Mouse (Mus musculus): ENCODE measurements around the gene Olfr1089. TPM values are rescaled to one million over a fixed set of nuclear protein-coding genes. Genes with fewer than 3 reads are reported as not detected.

Olfr1089 gene
- total RNA-seq (2021), result not detected

DNA sequence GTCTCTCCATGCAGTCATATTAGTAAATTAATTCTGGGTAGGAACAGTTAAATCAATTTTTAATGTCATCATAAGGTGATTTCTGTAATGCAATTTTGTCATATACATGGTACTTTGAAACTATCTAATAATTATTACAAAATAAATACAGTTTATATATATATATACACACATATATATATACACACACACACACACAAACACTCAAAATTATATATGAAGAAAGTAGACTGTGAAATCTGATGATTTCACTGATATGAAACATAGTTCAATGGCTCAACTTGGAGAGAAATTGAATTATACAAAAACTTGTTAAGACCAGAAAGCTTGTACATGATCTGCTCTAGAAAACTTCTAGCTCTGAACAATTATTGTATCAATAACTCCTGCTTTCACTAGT, at the start of gene Olfr1089:
TSS of gene Olfr1089 (minus strand) at position 101 of the 400 bp plus-strand sequence.
- no peak for DNase-seq

DNA sequence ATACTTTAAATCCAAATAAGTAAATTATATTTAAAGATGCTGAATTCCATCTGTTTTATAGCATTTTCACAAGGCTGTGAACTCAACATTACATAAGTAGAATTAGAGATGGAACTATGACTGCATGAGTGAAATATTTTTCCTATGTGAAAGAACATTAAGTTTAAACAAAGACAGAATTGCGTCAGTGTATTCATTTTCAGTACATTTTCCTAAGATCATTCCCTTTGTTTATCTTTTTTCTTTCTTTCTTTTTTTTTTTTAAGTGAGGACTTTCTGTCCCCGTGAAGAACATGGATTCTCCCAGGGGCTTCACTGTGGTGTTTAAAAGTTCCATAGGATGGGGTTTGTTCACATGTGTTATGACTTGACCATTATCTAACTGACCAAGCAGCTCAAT, 48.7 kb upstream of the Olfr1089 start, which contains the start of gene Olfr1093:
TSS of gene Olfr1093 (plus strand) at position 301 of the 400 bp plus-strand sequence.
- DNase-seq, result no peak

DNA sequence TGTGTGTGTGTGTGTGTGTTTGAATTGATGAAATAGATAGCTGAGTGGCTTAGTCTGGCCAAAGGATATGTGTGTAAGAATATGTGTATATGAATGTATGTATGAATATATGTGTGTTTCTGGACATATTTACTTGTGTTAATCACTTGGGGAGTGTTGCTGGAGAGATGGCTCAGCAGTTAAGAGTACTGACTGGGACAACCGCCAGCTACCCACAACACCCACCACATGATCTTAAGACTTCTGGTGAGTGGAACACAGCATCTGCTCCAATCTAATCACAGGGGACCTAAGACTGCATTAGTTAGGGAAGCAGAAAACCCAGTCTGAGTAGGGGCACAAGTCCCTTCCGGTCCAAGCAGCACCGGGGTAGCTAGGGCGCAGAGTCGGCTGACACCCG, 27.5 kb upstream of the Olfr1089 start:
- DNase-seq, result peak in 1 of 2 experiments; percentile 10

DNA sequence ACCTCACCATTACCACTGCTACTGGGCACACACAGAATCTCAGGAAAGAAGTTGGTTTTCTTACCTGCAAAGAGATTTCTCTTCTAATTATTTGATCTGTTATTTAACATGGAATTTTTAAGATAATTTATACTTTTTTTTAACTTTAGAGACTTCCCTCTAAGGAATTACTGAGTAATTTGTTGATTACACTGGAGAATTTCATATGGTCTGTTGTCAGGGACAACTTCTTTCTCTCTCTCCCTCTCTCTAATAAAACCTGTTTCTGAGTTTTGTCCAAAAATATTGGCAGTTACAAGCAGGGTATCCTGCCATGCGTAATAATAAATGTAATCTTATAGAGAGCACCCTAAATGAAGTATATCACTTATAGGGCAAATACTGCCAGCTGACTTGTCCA, 25.4 kb upstream of the Olfr1089 start, which contains the start of gene Olfr1090:
TSS of gene Olfr1090 (minus strand) at position 101 of the 400 bp plus-strand sequence.
- no peak for DNase-seq

DNA sequence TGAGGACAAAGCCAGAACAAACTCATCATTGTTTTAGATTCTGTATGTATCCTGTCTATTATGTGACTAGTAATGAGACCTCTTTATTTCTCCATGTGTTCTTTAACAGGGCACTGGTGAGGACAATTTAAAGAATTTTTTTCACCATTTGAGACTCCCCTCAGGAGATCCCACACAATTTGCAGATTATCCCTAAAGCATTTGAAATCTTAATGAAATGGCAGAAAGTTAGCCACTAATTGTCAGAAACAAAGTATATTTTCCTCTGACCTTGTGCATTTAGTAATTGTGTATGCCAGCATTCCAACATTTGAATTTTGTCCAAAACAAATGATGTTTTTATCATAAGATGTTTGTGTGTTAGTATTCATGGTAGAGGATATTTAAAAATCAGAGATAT, 35.2 kb downstream of the Olfr1089 start, which contains the start of gene Olfr1087:
TSS of gene Olfr1087 (minus strand) at position 101 of the 400 bp plus-strand sequence.
- DNase-seq, result no peak

Other genes with a start within 250 kb of the Olfr1089 start
- gene Olfr228, start 246.3 kb downstream of the Olfr1089 start, total RNA-seq (2021), result not detected
- not detected for gene Olfr1076, start 225.2 kb downstream of the Olfr1089 start, total RNA-seq (2021)
- gene Olfr1079, start 191.2 kb downstream of the Olfr1089 start, total RNA-seq (2021), result not detected
- not detected for gene Olfr1080, start 175.5 kb downstream of the Olfr1089 start, total RNA-seq (2021)
- not detected for gene Olfr1082, start 134.7 kb downstream of the Olfr1089 start, total RNA-seq (2021)
- not detected for gene Olfr1084, start 94.0 kb downstream of the Olfr1089 start, total RNA-seq (2021)
- not detected for gene Olfr1085, start 71.7 kb downstream of the Olfr1089 start, total RNA-seq (2021)
- gene Olfr1086, start 53.6 kb downstream of the Olfr1089 start, total RNA-seq (2021), result not detected
- gene Olfr1087, start 35.3 kb downstream of the Olfr1089 start, total RNA-seq (2021), result not detected
- not detected for gene Olfr1090, start 25.3 kb upstream of the Olfr1089 start, total RNA-seq (2021)
- not detected for gene Olfr1093, start 48.8 kb upstream of the Olfr1089 start, total RNA-seq (2021)
- gene Olfr141, start 76.3 kb upstream of the Olfr1089 start, total RNA-seq (2021), result not detected
- gene Olfr1094, start 91.0 kb upstream of the Olfr1089 start, total RNA-seq (2021), result not detected
- gene Olfr1095, start 118.0 kb upstream of the Olfr1089 start, total RNA-seq (2021), result not detected
- not detected for gene Gm13723, start 141.1 kb upstream of the Olfr1089 start, total RNA-seq (2021)
- not detected for gene Olfr1097, start 158.5 kb upstream of the Olfr1089 start, total RNA-seq (2021)
- not detected for gene Olfr1098, start 190.8 kb upstream of the Olfr1089 start, total RNA-seq (2021)
- gene Olfr1099, start 227.0 kb upstream of the Olfr1089 start, total RNA-seq (2021), result not detected
- gene Olfr1100, start 246.3 kb upstream of the Olfr1089 start, total RNA-seq (2021), result not detected